Mouse (Mus musculus) megakaryocyte, embryonic 14.5 days (primary cell): ENCODE data around the gene Gm49450.

Experiments used
- FLI1 ChIP-seq: IDR thresholded peaks from 2 replicates; pipeline ENCODE4 v1.6.1; 2012; ENCODE audit warnings: low read length, inconsistent platforms, mixed read lengths
- GATA1 ChIP-seq: IDR thresholded peaks from 3 replicates; pipeline ENCODE4 v1.6.1; 2012; ENCODE audit warnings: mixed read lengths, low read length, inconsistent platforms, borderline replicate concordance

DNA sequence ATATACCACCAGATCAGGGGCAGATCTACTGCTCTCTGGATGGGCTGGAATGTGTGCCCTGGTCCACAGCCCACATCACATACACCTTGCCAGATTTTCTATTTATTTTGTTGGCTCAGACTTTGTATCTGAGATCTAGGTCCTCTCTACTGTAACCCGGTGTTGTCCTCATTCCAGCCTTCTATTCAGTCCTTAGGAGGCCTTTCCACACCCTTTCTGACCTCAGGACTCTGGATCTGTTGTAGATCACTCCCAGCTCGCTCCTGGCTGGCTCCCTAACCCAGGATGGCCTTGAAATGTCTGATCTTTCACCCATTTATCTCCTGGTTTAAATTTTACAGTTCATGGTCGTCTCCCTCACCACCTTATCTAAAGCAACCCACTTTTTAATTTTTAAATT lies 28.7 kb downstream of the Gm49450 start:
- TF ChIP-seq GATA1, result no peak
- TF ChIP-seq FLI1, result no peak
